Mouse (Mus musculus): ENCODE results near the gene Vcl. TPM values are rescaled to one million over a fixed set of nuclear protein-coding genes. Genes with fewer than 3 reads are reported as not detected.

The Vcl gene
- total RNA-seq, 2 experiments from 2014 or later, result 25.2 to 29.0 TPM

DNA sequence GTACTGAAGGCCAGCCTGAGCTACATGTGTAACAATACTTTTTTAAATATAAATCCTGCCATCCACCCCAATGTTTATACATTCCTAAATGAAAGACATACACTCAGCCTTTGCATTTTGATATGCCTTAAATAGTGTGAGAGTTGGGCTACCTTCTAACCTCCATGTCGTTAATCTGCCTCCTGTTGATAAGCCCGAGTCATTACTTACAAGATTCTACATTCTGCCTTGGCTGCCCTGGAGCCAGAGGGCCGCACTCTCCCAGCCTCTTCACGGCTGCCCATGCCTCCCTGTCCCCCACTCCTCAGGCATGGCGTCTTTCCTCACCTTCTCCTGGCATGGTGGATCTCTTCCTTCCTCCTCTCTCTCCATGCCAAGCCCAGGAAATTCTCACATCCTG is 67.2 kb downstream of the Vcl start:
- no peak for ATAC-seq (replicated peaks; ENCODE audit: poor library complexity, severe bottlenecking)

DNA sequence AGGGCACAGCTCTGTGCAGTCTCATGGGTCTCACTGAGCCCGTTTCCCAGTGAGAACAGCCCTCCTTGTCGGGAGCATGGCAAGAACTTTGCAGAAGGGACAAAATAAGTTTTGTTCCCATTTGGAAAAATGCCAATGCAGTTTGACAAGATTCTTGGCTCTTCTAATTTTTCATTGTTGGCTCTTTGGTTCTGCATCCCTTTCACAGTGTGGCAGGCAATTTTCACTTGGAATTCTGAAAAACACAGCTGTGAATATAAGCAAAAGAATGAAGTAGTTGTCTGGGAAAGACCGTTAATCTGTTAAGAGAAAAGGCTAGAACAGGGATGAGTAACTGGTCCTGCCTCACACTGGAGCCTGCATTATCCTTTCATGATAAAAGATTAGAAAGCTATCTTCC is 68.3 kb downstream of the Vcl start:
- ATAC-seq (replicated peaks; ENCODE audit: poor library complexity, severe bottlenecking), result no peak

DNA sequence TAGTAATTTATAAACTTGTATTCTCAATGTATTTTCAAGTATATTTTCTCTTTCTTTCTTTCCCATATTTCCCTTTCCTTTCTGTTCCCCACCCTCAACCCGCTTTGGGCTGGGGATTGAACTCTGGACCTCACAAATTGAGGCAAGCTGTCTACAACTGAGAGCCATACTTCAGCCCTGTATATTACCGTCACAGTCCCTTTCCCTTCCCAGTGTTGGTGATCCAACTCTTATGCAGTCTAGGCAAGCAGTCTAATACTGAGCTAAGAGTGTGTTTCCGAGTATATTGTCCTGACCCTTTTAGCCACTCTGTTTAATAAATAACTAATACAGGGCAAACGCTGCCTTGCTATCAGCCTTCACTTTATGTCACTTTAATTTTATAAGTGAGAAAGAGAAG is 70.4 kb downstream of the Vcl start:
- ATAC-seq (replicated peaks; ENCODE audit: poor library complexity, severe bottlenecking), result no peak

DNA sequence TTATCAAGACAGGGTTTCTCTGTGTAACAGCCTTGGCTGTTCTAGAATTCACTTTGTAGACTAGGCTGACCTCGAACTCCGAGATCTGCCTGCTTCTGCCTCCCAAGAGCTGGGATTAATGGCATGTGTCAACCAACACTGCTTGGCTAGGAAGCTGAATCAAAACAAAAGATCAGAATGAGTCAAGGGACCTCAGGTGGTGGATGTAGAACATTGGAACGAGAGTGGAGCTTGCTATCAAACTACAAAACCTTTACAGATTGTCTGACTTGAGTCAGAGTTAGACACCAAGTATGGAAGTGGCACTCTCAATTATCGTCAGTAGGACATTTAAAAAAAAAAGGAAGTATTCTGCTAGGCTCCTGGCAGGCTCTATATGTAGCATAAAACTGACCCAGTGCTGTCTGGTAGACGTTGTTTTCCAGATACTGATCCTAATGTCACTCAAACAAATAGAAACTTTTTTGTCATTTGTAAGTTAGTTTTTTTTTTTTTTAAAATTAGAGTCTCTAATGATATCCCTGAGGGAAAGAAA is 84.7 kb downstream of the Vcl start:
- ATAC-seq (replicated peaks; ENCODE audit: poor library complexity, severe bottlenecking), result no peak; the same call in 1 of the 2 replicates

DNA sequence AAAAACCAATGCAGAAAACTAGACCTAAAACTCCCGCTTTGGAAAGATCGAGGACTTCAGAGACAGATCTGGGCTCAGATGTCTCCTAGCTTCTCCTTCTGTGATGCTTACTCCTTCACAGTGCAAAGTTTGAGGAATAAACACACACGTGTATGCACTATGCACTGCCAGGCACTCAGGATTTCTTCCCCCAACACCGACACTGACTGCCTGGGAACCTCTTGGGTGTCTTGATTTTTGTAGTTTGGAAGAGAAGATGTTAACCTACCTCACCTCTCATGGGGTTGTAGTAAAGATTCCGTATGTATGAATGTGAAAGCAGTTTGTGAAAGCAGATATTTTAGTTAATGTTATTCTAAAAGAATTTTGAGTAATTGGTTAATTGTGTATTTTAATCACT is 88.7 kb downstream of the Vcl start:
- ATAC-seq (replicated peaks; ENCODE audit: poor library complexity, severe bottlenecking), result no peak

DNA sequence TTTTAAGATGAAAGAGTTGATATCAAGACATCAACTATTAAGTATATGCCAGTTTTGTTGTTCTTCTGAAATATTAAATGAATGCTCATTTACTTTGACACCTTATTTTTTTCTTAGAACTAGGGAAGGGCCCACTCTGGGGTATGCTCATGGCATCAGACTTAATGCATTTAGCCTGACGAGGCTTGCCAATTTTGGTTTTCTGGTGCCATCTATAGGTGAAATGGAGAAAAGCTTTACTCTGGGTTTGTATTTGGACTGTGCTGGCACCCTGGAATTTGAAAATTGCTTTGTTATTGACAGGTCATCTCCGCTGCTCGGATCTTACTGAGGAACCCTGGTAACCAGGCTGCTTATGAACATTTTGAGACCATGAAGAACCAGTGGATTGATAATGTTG is 89.8 kb downstream of the Vcl start:
- peak; percentile 62 for ATAC-seq (replicated peaks; ENCODE audit: poor library complexity, severe bottlenecking)

DNA sequence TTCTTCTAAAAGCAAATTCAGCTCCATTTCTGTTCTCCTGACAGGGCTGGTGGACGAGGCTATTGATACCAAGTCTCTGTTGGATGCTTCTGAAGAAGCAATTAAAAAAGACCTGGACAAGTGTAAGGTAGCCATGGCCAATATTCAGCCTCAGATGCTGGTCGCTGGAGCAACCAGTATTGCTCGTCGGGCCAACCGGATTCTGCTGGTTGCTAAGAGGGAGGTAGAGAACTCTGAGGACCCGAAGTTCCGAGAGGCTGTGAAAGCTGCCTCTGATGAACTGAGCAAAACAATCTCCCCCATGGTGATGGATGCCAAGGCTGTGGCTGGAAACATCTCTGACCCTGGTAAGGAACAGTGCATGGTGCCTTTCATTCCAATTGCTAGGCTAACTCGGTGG is 91.2 kb downstream of the Vcl start:
- ATAC-seq (replicated peaks; ENCODE audit: poor library complexity, severe bottlenecking), result no peak

DNA sequence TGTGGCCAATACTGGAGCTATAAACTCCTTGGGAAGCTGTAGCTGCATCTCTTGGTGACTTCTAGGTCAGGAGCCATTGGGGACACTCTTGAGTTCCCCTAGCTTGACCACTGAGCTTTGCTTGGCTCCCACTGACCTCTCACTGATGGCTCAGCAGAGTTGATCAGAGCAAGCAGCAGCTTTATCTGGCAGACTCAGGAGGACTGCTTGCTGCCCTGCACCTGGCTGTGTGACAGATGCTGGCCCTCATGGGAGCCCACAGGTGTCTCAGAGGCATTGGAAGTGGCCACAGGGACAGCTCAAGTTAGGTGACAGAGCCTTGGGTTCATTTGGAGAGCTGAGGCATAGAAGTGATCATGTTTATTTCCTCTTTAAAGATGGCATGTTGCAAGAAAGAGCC is 98.3 kb downstream of the Vcl start:
- ATAC-seq (replicated peaks; ENCODE audit: poor library complexity, severe bottlenecking), result no peak

DNA sequence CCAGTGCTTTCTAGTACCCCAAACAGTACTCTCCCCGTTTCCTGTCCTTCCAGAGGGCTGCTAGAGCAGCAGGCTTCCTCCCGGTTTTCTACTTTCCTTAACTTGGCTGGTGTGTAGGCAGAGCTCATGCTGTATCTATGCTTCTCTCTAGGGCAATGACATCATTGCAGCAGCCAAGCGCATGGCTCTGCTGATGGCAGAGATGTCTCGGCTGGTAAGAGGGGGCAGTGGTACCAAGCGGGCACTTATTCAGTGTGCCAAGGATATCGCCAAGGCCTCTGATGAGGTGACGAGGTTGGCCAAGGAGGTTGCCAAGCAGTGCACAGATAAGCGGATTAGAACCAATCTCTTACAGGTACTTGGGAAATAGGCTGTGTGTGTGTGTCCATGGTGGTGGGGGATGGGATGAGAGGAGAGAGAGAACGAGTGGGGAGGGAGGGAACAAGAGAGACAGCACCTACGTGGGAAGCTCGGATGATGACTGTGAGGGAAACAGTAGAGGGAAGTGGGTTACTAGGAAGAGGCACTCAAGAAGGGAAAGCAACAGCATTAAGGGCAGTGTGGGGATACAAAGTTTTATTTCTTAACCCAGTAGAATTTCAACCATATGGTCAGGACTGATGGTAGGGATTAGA is 99.9 kb downstream of the Vcl start:
- ATAC-seq (replicated peaks; ENCODE audit: poor library complexity, severe bottlenecking), result no peak

DNA sequence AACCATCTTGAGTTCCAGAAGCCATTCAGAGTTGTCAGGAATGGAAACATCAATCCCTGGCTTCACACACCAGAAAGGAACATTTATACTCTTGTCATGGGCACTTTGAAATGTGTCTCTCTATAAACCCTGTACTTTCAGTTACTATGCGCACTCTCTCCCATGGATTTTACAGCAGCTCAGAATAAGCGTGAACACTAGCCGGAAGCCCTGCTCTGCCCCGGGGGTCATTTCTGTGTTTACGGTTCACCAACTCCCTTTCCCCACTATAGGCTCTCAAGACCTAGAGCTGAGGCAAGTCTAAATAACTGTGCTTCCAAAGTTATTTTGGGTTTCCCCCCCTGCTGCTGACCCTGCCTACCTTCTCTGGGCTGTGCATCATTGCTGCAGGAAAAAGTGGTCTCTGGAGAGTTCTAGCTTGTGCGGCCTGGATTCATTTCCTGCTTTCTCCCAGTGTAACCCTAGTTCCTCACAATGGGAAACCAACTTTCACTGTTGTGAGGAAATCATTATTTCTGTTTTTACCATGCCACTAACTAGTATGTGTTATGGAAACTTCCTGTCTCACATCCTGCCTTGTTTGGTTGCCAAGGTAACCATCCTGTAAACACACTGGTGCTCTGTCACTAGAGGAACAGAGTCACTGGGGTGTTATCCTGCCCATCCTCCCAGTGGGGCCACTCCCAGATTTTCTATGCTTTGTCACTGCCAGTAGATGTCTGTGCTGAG is 102.7 kb downstream of the Vcl start:
- ATAC-seq (replicated peaks; ENCODE audit: poor library complexity, severe bottlenecking), result peak; percentile 100

DNA sequence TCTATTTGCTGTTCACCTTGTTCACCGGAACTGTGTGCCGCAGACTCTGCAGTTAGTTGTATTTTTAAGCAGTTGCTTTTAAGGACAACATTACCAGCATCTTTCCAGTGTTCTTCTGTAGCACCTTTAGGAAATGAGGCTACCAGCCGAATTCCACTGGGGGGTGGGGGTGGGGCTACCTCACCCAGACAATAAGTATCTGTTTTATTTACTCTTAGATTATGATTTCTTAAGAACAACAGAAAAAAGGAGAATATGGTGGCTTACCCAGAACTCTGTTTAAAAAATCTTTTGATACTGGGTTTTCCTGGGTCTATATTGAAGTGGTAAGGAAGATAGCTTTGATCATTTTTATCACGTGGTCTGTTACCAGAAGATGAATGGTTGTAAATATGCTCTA is 105.1 kb downstream of the Vcl start:
- no peak for ATAC-seq (replicated peaks; ENCODE audit: poor library complexity, severe bottlenecking)

DNA sequence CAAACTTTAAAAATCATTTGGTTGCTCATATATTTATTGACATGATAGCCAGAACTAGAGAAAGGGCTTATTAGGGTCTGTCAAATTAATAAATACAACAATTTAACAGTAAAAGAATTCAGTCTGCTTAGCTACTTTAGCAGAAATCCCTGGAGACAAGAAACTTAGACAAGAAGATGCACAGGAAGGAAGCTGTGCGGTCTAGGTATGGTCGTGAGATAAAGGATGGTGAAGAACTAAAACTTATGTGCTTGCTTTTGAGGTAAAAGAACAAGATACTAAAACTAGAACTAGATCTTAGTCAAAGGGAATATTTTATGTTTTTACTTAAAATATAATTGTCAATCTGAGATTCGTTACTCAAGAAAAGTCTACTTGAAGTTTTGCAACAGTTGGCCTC is 105.6 kb downstream of the Vcl start:
- ATAC-seq (replicated peaks; ENCODE audit: poor library complexity, severe bottlenecking), result no peak

DNA sequence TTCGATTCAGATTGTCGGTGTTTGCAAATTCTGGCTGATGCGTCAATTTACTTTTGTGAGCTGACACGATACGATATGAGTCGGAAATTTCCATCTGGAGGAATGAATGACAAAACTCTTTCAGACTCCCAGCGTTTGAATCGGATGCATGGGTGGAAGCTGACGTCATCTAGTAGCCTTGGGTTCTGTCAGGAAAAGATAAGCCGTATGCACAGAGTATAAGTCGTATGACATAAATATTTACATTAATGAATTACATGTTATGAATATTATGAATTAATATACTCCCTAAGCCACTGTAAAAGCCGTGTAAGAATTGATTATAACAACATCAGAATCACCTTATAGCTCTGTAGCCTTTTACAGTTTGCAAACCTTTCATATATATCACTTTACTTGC is 109.9 kb downstream of the Vcl start:
- ATAC-seq (replicated peaks; ENCODE audit: poor library complexity, severe bottlenecking), result no peak

DNA sequence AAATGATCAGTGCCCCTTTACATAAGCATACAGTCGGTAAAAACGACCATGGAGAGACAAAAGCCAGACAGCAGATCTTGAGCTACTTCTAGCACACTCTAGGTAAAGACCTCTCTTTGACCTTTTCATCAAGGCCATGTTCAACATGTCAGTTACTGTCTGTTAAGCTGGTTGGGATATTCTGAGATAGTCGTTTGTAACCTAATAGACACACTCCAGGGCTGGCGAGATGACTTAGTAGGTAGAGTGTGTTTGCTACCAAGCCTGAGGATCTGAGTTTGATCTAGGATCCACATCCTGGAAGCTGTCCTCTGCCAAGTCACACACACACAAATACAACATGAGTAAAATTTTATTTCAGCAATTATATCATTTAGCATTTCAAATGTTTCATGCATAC is 110.4 kb downstream of the Vcl start:
- ATAC-seq (replicated peaks; ENCODE audit: poor library complexity, severe bottlenecking), result no peak

DNA sequence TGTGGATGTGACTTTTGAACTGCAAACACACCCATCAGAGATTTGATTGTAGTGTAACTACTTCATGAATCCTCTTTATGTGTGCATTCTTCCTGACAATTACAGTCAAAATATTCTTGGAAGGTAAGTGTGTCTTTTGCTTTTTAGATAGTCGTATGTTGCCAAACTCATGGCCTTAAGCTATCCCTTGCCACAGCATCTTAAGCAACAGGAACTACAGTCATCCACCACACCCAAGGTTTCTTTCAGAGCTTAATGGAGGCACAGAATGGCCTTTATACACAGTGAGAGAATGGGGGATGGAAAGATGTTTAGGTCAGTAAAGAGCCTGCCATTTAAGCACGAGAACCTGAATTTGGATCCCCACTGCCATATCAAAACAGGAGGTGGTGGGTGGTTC is 118.6 kb downstream of the Vcl start:
- ATAC-seq (replicated peaks; ENCODE audit: poor library complexity, severe bottlenecking), result peak; percentile 18; the same call in 1 of the 2 replicates

DNA sequence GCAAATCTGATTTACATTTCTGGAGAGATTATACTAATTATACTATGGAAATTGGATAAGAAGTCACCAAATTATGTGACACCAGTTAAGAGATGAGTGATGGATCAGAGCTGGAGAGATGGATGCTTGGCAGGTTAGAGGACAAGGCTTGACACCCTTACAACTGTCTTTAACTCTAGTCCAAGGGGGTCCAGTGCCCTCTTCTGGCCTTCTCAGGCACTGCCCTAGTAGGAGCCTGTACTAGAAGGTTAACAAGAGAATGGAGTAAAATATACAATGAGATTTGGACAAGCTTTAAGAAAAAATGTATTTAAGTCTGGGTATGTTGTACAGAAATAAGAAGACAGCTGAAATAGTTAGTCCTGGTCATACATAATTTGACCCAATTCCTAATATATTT is 119.7 kb downstream of the Vcl start:
- ATAC-seq (replicated peaks; ENCODE audit: poor library complexity, severe bottlenecking), result no peak

DNA sequence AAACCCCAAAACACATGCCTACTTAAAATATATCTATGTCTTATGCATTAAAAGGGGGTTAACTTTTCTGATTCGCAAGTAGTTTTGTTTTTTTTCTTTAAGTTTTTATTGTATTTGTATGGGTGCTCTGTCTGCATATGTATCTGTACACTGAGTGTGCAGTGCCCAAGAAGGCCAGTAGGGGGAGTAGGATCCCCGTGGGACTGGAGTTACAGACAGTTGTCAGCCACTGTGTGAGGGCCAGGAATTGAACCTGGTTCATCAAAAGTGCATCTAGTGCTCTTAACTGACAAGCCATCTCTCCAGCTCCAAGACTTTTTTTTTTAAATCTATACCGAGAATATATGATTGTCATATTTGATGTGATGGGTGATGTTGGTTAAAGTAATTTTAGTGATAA is 121.5 kb downstream of the Vcl start:
- ATAC-seq (replicated peaks; ENCODE audit: poor library complexity, severe bottlenecking), result no peak

DNA sequence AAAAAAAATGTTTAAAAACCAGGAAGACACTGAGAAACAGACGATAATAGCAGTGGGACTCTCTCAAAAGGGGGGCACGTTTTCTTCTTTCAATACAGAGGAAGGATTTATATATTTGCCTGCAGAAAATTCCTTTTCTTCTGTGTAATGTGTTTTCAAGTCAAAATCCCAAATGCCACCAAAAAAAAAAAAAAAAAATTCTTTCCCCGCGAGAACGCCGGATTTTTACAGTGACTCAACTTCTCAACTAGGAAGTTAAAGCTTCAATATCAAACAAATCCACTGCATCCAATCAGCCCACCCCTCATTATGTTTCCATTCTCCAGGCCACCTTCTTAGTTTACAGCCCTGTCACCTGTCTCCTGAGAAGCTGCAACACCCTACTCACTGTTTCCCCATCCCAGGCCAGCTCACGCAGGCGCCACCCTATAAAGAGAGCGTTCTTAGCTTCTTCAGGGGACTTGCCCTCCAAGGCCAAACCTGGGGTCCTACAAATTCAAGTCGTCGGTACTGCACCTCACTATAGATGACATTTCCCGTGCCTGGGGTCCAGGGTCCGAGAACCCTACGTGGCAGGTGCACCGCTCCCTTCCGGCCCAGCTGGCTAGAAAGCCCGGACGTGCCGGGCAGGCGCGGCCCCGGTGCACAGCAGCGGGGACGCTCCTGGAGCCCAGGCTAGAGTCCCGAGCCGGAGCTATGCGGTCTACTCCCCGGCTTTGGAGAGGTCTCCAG is 122.3 kb downstream of the Vcl start:
- ATAC-seq (replicated peaks; ENCODE audit: poor library complexity, severe bottlenecking), result peak; percentile 2; the same call in 1 of the 2 replicates

DNA sequence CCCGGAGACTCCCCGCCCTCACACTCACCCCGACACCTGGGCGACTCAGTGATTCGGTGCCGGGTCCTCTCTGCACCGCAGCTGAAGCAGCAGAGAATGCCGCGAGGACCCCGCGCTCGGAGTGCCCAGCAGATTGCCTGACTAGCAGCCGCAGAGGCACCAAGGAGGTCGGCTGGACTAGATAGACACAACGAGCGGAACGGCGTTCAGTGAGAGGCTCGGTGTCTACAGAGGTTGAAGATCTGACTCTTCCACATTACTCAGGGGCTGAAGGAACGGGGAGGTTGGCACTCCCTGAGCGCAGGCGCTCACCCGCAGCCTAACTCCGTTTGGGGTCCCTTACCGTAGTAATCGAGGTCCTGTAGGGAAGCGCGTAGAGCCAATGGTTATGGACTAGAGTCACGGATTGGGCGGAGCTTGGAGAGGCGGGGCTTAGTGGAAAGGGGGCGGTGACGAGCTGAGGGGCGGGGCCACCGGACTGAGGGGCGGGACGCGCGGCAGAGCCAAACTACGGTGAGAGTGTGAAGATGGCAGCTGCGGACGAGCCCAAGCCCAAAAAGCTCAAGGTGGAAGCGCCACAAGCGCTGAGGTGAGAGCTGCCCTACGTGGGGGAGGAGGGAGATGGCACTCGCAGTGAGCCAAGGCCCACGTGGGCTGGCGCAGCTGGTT is 123.0 kb downstream of the Vcl start, which contains the start of the genes Ap3m1 and Adk:
Gene Ap3m1, minus strand, starts transcription at position 397 of the 669 bp plus-strand sequence.
Gene Adk, plus strand, starts transcription at position 463 of the 669 bp plus-strand sequence.
- ATAC-seq (replicated peaks; ENCODE audit: poor library complexity, severe bottlenecking), result peak; percentile 86

DNA sequence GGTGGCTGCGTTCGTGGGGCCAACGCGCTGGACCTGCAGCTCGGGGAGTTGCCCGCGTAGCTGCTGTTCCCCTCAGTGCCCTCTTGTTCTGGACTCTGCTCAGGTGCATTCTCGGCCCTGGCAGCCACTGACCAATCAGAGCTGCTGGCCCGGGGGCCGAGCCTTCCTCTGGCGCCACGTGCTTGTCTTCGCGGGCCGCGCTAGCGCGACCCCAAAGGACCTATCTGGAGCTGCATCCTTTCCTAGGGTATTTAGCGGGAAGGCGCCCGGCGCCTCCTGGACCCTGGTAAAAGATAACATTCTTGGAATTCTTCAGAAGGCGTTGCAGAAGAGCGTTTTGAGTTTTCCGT is 123.6 kb downstream of the Vcl start:
- peak; percentile 47 for ATAC-seq (replicated peaks; ENCODE audit: poor library complexity, severe bottlenecking)

DNA sequence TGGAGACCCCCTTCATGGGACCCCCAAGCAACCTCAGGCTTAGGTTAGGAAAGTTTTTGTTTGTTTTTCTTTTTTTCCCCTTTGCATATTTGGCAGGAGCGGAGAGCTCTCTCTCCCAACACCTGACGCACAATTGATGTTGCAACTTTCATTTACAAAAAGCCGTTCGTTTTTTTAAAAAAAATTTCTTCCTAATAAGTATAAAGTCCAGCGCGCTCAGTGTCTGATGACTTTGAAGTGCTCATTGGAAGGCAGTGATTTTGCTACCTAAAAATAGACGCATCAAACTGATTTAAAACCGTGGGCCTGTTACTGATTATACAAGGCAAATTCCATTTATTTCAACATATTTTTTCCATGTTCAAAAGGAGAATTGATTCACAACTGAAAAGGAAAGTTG is 124.0 kb downstream of the Vcl start:
- no peak for ATAC-seq (replicated peaks; ENCODE audit: poor library complexity, severe bottlenecking)

Measured in granulocyte monocyte progenitor cell, adult 5-6 weeks (primary cell).